Mouse (Mus musculus) forebrain, postnatal 0 days (tissue): ENCODE data around the gene Crmp1. TPM values are rescaled to one million over a fixed set of nuclear protein-coding genes. Genes with fewer than 3 reads are reported as not detected.

Experiments used
- ATAC-seq: fragments of 200-750 bp; cut with Nextera tagmentation; 2 replicates; pipeline ENCODE4 v1.8.0; 2017; ENCODE audit warnings: mild to moderate bottlenecking, moderate library complexity
- DNase-seq: peaks from one replicate; pipeline ENCODE4 v3.0.0-alpha.2; 2015
- H3K27ac ChIP-seq: fragments of 300-500 bp; sonication (generic); 2 replicates; pipeline ENCODE4 v1.5.1; 2014; ENCODE audit warnings: low read depth, mild to moderate bottlenecking, antibody characterized with exemption, low read length, moderate library complexity, mixed read lengths
- H3K27me3 ChIP-seq: fragments of 300-500 bp; sonication (generic); 2 replicates; pipeline ENCODE4 v1.6.1; 2014; ENCODE audit warnings: mild to moderate bottlenecking, low read length, mixed read lengths; ENCODE audit not compliant: insufficient read depth
- H3K36me3 ChIP-seq: fragments of 300-500 bp; sonication (generic); 2 replicates; pipeline ENCODE4 v1.6.1; 2014; ENCODE audit warnings: mild to moderate bottlenecking, moderate library complexity; ENCODE audit not compliant: insufficient read depth
- H3K4me1 ChIP-seq: fragments of 300-500 bp; sonication (generic); 2 replicates; pipeline ENCODE4 v1.6.1; 2014; ENCODE audit warnings: antibody characterized with exemption; ENCODE audit not compliant: insufficient read depth
- H3K4me2 ChIP-seq: fragments of 300-500 bp; sonication (generic); 2 replicates; pipeline ENCODE4 v1.6.1; 2014; ENCODE audit warnings: low read depth, mild to moderate bottlenecking, moderate library complexity
- H3K4me3 ChIP-seq: fragments of 300-500 bp; sonication (generic); 2 replicates; pipeline ENCODE4 v1.5.1; 2014; ENCODE audit warnings: low read depth, low read length, mixed read lengths
- H3K9ac ChIP-seq: fragments of 300-500 bp; sonication (generic); 2 replicates; pipeline ENCODE4 v1.6.1; 2014; ENCODE audit warnings: mild to moderate bottlenecking
- H3K9me3 ChIP-seq: fragments of 300-500 bp; sonication (generic); 2 replicates; pipeline ENCODE4 v1.6.1; 2016; ENCODE audit warnings: low read length
- CTCF ChIP-seq: sonication (generic); IDR thresholded peaks from 2 replicates; pipeline ENCODE4 v1.5.1; 2016; ENCODE audit warnings: antibody characterized with exemption, control low read depth, low read depth
- WGBS: fragments of 180-500 bp; shearing (Covaris S2); extraction: QIAGEN DNeasy Blood & Tissue Kit; methylation state at CpG from one replicate; pipeline ENCODE4 v1.1.7; 2014; 5-methylcytosine and 5-hydroxymethylcytosine counted together
- polyA plus RNA-seq: library from polyadenylated mRNA; unstranded; fragments of >200 nt; fragmentation: Nextera tagmentation; extraction: Ambion mirVana; gene quantifications from 2 replicates; pipeline ENCODE4 v1.2.1, GENCODE M21; 2015
- total RNA-seq: library from RNA; depleted of rRNA; stranded (reverse); fragments of >200 nt; gene quantifications from 2 replicates; pipeline ENCODE4 v1.2.3, GENCODE M21; 2014

Crmp1 gene
- total and polyA plus RNA-seq, 2 experiments from 2014 or later = 1,074 to 1,136 TPM

DNA sequence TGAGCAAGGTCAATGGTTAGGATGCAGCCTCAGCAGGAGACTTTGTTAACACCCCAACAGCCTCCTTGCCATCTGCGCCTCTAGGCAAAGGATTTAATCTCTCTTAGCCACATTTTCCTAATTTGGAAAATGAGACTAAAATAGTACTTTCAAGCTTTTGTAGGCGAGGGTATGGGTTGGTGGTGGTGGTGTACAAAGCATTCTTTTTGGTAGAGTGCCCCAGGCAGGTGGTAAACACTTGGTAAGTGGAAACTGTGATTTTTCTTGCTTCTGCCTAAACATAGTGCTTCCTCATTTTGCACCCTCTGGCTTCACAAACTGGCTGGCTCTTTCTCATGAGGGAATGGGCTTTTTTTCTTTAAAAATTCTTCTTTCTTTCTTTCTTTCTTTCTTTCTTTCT lies 3.1 kb upstream of the Crmp1 start:
- no peak for TF ChIP-seq CTCF
- Histone ChIP-seq H3K36me3 (no peaks in the 10 kb centered on the region), H3K4me1 (0 out of 2 replicates have a peak, but pooled peaks cover 2% of the 10 kb centered on the region), H3K27ac (no peak overlapping the region), H3K9me3 (no peaks in the 10 kb centered on the region), H3K27me3 (no peaks in the 10 kb centered on the region), H3K4me2 (no peak overlapping the region), H3K9ac (no peak overlapping the region), H3K4me3 (no peak overlapping the region)
- 36% methylated on average over 2 of the region's 2 CpGs for WGBS
- ATAC-seq (no peak), DNase-seq (no peak)

GRCm38 (mm10) chr5:37240550-37240949 lies 1.2 kb upstream of the Crmp1 start:
- Histone ChIP-seq H3K9me3 (no peaks in the 10 kb centered on the region), H3K27ac (no peak overlapping the region), H3K27me3 (no peaks in the 10 kb centered on the region), H3K4me2 (no peak overlapping the region), H3K4me1 (0 out of 2 replicates have a peak, but pooled peaks cover 12% of the 10 kb centered on the region), H3K4me3 (no peak overlapping the region), H3K9ac (no peak overlapping the region), H3K36me3 (no peaks in the 10 kb centered on the region)
- ATAC-seq = no peak
- no peak for TF ChIP-seq CTCF
- 6% methylated on average over 5 of the region's 5 CpGs for WGBS
- DNase-seq = no peak

GRCm38 (mm10) chr5:37241224-37241623 lies 516 bp upstream of the Crmp1 start:
- no peak for TF ChIP-seq CTCF
- Histone ChIP-seq H3K4me1 (0 out of 2 replicates have a peak, but pooled peaks cover 12% of the 10 kb centered on the region), H3K9me3 (no peaks in the 10 kb centered on the region), H3K27me3 (no peaks in the 10 kb centered on the region), H3K36me3 (no peaks in the 10 kb centered on the region), H3K4me3 (peak overlapping the region; percentile 93), H3K9ac (peak overlapping the region; percentile 74), H3K4me2 (peak overlapping the region; percentile 77), H3K27ac (peak overlapping the region; percentile 80)
- DNase-seq = no peak
- WGBS = 6% methylated on average over 9 of the region's 9 CpGs
- ATAC-seq = no peak

DNA sequence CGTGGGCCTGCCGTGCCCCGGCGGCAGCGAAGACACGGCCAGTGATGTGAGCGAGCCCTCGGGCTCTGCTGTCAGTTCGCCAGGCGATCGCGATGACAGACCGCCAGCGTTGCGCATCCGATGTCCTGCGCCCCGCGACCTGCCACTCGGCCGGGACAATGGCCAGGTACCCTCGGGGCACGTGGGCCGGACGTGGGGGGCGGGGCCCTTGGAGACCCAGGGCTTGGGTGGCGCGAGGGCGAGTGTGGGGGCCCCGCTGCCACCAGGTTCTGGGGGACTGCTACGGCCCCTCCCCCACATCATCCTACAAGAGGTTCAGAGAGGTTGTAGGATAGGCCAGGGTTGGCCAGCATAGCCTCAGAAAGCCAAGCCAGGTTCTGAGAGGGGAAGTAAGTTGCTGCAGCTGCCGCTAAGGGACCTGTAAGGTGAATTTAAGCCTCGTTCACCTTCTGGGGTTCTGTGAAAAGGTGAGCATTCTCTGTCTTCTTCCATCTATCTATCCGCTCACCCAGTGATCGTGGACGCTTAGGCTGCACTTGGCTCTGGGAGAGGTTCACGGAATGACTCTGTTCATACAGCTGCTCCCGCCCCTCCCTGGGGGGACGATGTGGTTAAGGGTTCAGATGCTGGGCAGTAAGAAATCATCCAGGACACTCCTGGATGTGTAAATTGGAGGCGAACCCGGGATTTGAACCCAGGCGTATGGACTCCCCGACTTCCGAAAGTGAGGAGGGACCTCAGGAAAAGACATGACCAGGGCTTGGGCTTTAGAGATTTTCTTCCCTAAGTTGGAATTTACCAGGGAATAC lies 824 bp downstream of the Crmp1 start:
- Histone ChIP-seq H3K4me3 (peak overlapping the region; percentile 93), H3K4me1 (peaks cover 14% of the 10 kb centered on the region; the same call in 1 of the 2 replicates), H3K36me3 (no peaks in the 10 kb centered on the region), H3K9me3 (no peaks in the 10 kb centered on the region), H3K9ac (peak overlapping the region; percentile 74), H3K27ac (peak overlapping the region; percentile 80), H3K27me3 (no peaks in the 10 kb centered on the region), H3K4me2 (peak overlapping the region; percentile 77)
- no peak for TF ChIP-seq CTCF
- no peak for ATAC-seq
- DNase-seq = peak; percentile 33
- WGBS = 7% methylated on average over 44 of the region's 44 CpGs

GRCm38 (mm10) chr5:37243169-37243886 lies 1.6 kb downstream of the Crmp1 start:
- peak overlapping the region; percentile 74 for H3K9ac ChIP-seq
- no peaks in the 10 kb centered on the region for H3K9me3 ChIP-seq
- DNase-seq (peak; percentile 36), ATAC-seq (no peak)
- under 1% methylated on average over 19 of the region's 19 CpGs for WGBS
- TF ChIP-seq CTCF = no peak; the same call in 1 of the 2 replicates
- H3K27ac ChIP-seq = peak overlapping the region; percentile 98
- H3K36me3 ChIP-seq = no peaks in the 10 kb centered on the region
- H3K4me3 ChIP-seq = peak overlapping the region; percentile 93
- no peaks in the 10 kb centered on the region for H3K27me3 ChIP-seq
- peaks cover 22% of the 10 kb centered on the region for H3K4me1 ChIP-seq
- H3K4me2 ChIP-seq = peak overlapping the region; percentile 77

GRCm38 (mm10) chr5:37244161-37244560 lies 2.4 kb downstream of the Crmp1 start:
- 2% methylated on average over 13 of the region's 13 CpGs for WGBS
- peak; percentile 8 for ATAC-seq
- H3K9ac ChIP-seq = peak overlapping the region; percentile 74

More at GRCm38 (mm10) chr5:37244161-37244560, 2.4 kb downstream of the Crmp1 start:
- TF ChIP-seq CTCF = no peak
- Histone ChIP-seq H3K9me3 (no peaks in the 10 kb centered on the region), H3K4me1 (peaks cover 30% of the 10 kb centered on the region), H3K27me3 (no peaks in the 10 kb centered on the region), H3K27ac (peak overlapping the region; percentile 98), H3K4me3 (peak overlapping the region; percentile 93), H3K4me2 (peak overlapping the region; percentile 77), H3K36me3 (no peaks in the 10 kb centered on the region)
- peak; percentile 86 for DNase-seq
